Mouse (Mus musculus): ENCODE data around the gene Hba-x. TPM values are rescaled to one million over a fixed set of nuclear protein-coding genes. Genes with fewer than 3 reads are reported as not detected.

Hba-x gene
- 2,412 and 2,433 TPM in 2 replicates for polyA plus RNA-seq (2014; fragmentation: Nextera tagmentation; extraction: Ambion mirVana)

DNA sequence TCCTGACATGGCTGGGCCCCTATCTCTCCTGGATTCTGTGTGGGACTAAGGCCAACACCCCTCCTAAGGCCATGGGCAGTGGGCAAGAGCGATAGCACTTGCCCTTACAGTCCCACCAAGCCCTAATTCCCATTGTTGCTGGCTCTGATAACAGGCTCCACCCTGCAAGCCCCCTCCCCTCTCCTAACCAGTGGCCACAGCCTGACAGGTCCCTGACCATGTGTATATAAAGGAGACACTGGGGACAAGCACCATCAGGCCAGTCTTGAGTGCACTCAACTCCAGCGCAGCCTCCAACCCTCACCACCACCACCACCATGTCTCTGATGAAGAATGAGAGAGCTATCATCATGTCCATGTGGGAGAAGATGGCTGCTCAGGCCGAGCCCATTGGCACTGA is at the start of gene Hba-x:
TSS of gene Hba-x (plus strand) at position 54 of the 400 bp plus-strand sequence.
- no peak within 1 kb of the TSS for H3K9ac ChIP-seq (ENCODE audit: low read length)
- no peak within 1 kb of the TSS for H3K27ac ChIP-seq (ENCODE audit: low read depth, low read length)
- H3K27me3 ChIP-seq (ENCODE audit: control insufficient read depth, insufficient read depth, low read length): peaks cover 2% of the 10 kb centered on the region; the same call in 1 of the 2 replicates
- H3K4me3 ChIP-seq (ENCODE audit: low read depth, low read length): no peak within 1 kb of the TSS
- no peaks in the 10 kb centered on the region for H3K36me3 ChIP-seq (ENCODE audit: control insufficient read depth, insufficient read depth, low read length)
- H3K9me3 ChIP-seq (ENCODE audit: control insufficient read depth, low read length): no peaks in the 10 kb centered on the region
- WGBS: 65% methylated on average over 3 of the region's 3 CpGs
- no peak within 1 kb of the TSS for H3K4me2 ChIP-seq (ENCODE audit: low read depth)
- ATAC-seq (ENCODE audit: insufficient read depth, low FRiP score, low TSS enrichment) (no peak), DNase-seq (ENCODE audit: low spot score) (no peak)
- no peaks in the 10 kb centered on the region for H3K4me1 ChIP-seq (ENCODE audit: control insufficient read depth, insufficient read depth, low read length)

DNA sequence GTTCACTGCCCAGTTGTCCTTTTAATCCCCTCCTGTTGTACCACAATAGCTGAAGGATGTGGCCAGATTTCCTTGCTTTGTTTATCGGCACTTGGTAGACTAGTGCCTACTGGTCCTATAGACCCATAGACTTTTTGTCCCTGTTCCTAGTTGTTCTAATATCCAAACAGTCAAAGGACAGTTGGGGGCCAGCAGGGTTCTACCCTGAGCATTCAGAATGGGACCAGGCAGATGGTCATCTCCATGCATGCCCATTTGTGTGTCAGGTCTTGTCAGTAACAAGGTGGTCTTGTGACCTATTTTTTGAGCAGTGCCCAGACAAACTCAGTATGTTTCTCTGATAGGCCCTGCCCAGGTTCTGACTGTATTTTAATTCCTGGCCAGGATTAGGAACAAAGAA is 49.2 kb upstream of the Hba-x start:
- H3K27ac ChIP-seq (ENCODE audit: low read depth, low read length): no peak overlapping the region
- H3K4me3 ChIP-seq (ENCODE audit: low read depth, low read length): peak overlapping the region; percentile 67
- H3K4me2 ChIP-seq (ENCODE audit: low read depth): peak overlapping the region; percentile 79
- H3K4me1 ChIP-seq (ENCODE audit: control insufficient read depth, insufficient read depth, low read length): peaks cover 18% of the 10 kb centered on the region
- no peak for ATAC-seq (ENCODE audit: insufficient read depth, low FRiP score, low TSS enrichment)
- H3K27me3 ChIP-seq (ENCODE audit: control insufficient read depth, insufficient read depth, low read length): peaks cover 6% of the 10 kb centered on the region; the same call in 1 of the 2 replicates
- DNase-seq (ENCODE audit: low spot score): no peak
- H3K9ac ChIP-seq (ENCODE audit: low read length): peak overlapping the region; percentile 81
- 59% methylated on average over 1 of the region's 1 CpGs for WGBS
- H3K36me3 ChIP-seq (ENCODE audit: control insufficient read depth, insufficient read depth, low read length): peaks cover 6% of the 10 kb centered on the region
- H3K9me3 ChIP-seq (ENCODE audit: control insufficient read depth, low read length): no peaks in the 10 kb centered on the region

DNA sequence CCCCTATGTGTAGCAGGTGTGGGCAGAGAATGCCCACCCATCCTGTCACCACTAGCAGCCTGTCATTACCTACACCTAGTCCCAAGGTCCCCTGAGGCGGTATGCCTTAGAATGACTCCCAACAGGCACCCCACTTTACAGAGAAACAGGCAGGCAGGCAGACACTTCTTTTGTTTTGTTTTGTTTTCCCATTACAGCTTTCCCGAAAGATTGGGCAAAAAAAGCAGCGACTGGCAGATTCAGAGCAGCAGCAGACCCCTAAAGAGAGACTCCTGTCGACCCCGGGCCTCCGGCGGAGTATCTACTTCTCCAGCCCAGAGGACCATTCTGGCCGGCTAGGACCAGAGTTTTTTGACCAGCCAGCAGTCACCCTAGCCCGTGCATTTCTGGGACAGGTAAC is 48.6 kb upstream of the Hba-x start:
- ATAC-seq (ENCODE audit: insufficient read depth, low FRiP score, low TSS enrichment): no peak

DNA sequence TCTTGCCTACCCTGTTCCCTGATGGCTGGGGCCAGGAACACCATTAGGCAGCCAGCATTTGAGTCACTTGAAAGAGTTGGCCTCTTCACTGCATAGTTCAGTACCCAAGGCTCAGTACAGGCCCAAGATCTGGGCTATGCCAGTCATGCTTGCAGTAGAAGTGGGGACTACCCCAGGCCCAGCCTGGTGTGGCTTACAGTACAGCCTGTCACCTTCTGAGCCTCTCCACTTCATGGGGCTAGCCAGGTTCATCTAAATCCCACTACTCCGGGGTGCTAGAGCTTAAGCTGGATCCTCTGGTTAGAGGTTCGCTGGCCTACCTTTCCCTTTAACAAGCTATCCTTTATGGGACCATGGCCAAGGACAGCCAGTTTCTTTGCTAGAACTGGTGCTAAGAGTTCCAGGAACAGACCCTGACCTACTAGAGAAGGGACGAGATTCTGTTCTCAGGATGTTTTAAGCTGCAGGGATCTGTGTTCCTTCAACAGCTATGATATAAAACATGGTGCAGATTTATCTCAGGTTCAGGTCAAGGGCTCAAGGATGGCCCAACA is 47.8 kb upstream of the Hba-x start:
- H3K9ac ChIP-seq (ENCODE audit: low read length): no peak overlapping the region
- H3K4me1 ChIP-seq (ENCODE audit: control insufficient read depth, insufficient read depth, low read length): peaks cover 10% of the 10 kb centered on the region
- no peaks in the 10 kb centered on the region for H3K9me3 ChIP-seq (ENCODE audit: control insufficient read depth, low read length)
- peaks cover 6% of the 10 kb centered on the region for H3K36me3 ChIP-seq (ENCODE audit: control insufficient read depth, insufficient read depth, low read length)
- DNase-seq (ENCODE audit: low spot score) (no peak), ATAC-seq (ENCODE audit: insufficient read depth, low FRiP score, low TSS enrichment) (no peak)
- H3K27me3 ChIP-seq (ENCODE audit: control insufficient read depth, insufficient read depth, low read length): peaks cover 4% of the 10 kb centered on the region; the same call in 1 of the 2 replicates
- WGBS: 91% methylated on average over 3 of the region's 3 CpGs
- H3K4me2 ChIP-seq (ENCODE audit: low read depth): no peak overlapping the region
- H3K4me3 ChIP-seq (ENCODE audit: low read depth, low read length): no peak overlapping the region
- H3K27ac ChIP-seq (ENCODE audit: low read depth, low read length): no peak overlapping the region

More for the DNA sequence above, 48.6 kb upstream of the Hba-x start:
- peaks cover 13% of the 10 kb centered on the region for H3K4me1 ChIP-seq (ENCODE audit: control insufficient read depth, insufficient read depth, low read length)
- no peak overlapping the region for H3K4me2 ChIP-seq (ENCODE audit: low read depth)
- H3K9me3 ChIP-seq (ENCODE audit: control insufficient read depth, low read length): no peaks in the 10 kb centered on the region
- H3K4me3 ChIP-seq (ENCODE audit: low read depth, low read length): no peak overlapping the region
- no peak for DNase-seq (ENCODE audit: low spot score)
- H3K9ac ChIP-seq (ENCODE audit: low read length): no peak overlapping the region
- H3K36me3 ChIP-seq (ENCODE audit: control insufficient read depth, insufficient read depth, low read length): peaks cover 6% of the 10 kb centered on the region
- H3K27me3 ChIP-seq (ENCODE audit: control insufficient read depth, insufficient read depth, low read length): peaks cover 4% of the 10 kb centered on the region; the same call in 1 of the 2 replicates
- H3K27ac ChIP-seq (ENCODE audit: low read depth, low read length): no peak overlapping the region
- 95% methylated on average over 9 of the region's 9 CpGs for WGBS

DNA sequence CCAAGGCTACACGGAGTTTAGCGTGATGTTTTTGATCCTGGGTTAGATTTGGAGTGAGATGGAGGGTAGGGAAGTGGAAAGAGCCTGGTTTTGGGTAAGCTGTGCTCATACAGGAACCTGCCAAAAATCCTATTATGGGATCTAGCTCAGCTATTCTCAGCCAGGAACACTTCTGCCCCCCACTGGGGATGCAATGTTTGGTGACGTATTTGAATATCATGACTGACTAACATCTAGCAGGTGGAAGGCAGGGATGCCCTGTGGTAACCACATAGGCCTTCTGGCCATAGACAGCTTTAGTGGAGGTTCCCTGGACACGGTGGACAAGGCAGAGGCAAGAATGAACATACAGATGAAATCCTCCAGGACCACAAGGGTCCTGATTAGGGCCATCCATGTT is 46.0 kb upstream of the Hba-x start:
- no peaks in the 10 kb centered on the region for H3K27me3 ChIP-seq (ENCODE audit: control insufficient read depth, insufficient read depth, low read length)
- DNase-seq (ENCODE audit: low spot score): no peak
- no peak overlapping the region for H3K4me2 ChIP-seq (ENCODE audit: low read depth)
- no peaks in the 10 kb centered on the region for H3K9me3 ChIP-seq (ENCODE audit: control insufficient read depth, low read length)
- H3K9ac ChIP-seq (ENCODE audit: low read length): no peak overlapping the region
- no peak overlapping the region for H3K4me3 ChIP-seq (ENCODE audit: low read depth, low read length)
- H3K27ac ChIP-seq (ENCODE audit: low read depth, low read length): no peak overlapping the region
- H3K36me3 ChIP-seq (ENCODE audit: control insufficient read depth, insufficient read depth, low read length): peaks cover 6% of the 10 kb centered on the region
- WGBS: 83% methylated on average over 4 of the region's 4 CpGs
- H3K4me1 ChIP-seq (ENCODE audit: control insufficient read depth, insufficient read depth, low read length): peaks cover 7% of the 10 kb centered on the region
- ATAC-seq (ENCODE audit: insufficient read depth, low FRiP score, low TSS enrichment): no peak

- Histone ChIP-seq H3K36me3 (ENCODE audit: control insufficient read depth, insufficient read depth, low read length) (peaks cover 6% of the 10 kb centered on the region), H3K9ac (ENCODE audit: low read length) (no peak overlapping the region), H3K4me1 (ENCODE audit: control insufficient read depth, insufficient read depth, low read length) (peaks cover 7% of the 10 kb centered on the region), H3K9me3 (ENCODE audit: control insufficient read depth, low read length) (no peaks in the 10 kb centered on the region), H3K27me3 (ENCODE audit: control insufficient read depth, insufficient read depth, low read length) (no peaks in the 10 kb centered on the region), H3K4me3 (ENCODE audit: low read depth, low read length) (no peak overlapping the region), H3K4me2 (ENCODE audit: low read depth) (no peak overlapping the region), H3K27ac (ENCODE audit: low read depth, low read length) (no peak overlapping the region)
- DNase-seq (ENCODE audit: low spot score) (no peak), ATAC-seq (ENCODE audit: insufficient read depth, low FRiP score, low TSS enrichment) (no peak)
- 96% methylated on average over 2 of the region's 2 CpGs for WGBS
Measured at GRCm38 (mm10) chr11:32231125-32231524, 45.1 kb upstream of the Hba-x start.

- Histone ChIP-seq H3K4me3 (ENCODE audit: low read depth, low read length) (no peak overlapping the region), H3K4me1 (ENCODE audit: control insufficient read depth, insufficient read depth, low read length) (no peaks in the 10 kb centered on the region), H3K9ac (ENCODE audit: low read length) (no peak overlapping the region), H3K36me3 (ENCODE audit: control insufficient read depth, insufficient read depth, low read length) (peaks cover 6% of the 10 kb centered on the region), H3K9me3 (ENCODE audit: control insufficient read depth, low read length) (no peaks in the 10 kb centered on the region), H3K27me3 (ENCODE audit: control insufficient read depth, insufficient read depth, low read length) (no peaks in the 10 kb centered on the region), H3K27ac (ENCODE audit: low read depth, low read length) (no peak overlapping the region), H3K4me2 (ENCODE audit: low read depth) (no peak overlapping the region)
- WGBS: 79% methylated on average over 10 of the region's 10 CpGs
- ATAC-seq (ENCODE audit: insufficient read depth, low FRiP score, low TSS enrichment) (no peak), DNase-seq (ENCODE audit: low spot score) (no peak)
Measured at GRCm38 (mm10) chr11:32232848-32233247, 43.4 kb upstream of the Hba-x start.

- Histone ChIP-seq H3K4me2 (ENCODE audit: low read depth) (no peak overlapping the region), H3K9me3 (ENCODE audit: control insufficient read depth, low read length) (no peaks in the 10 kb centered on the region), H3K27ac (ENCODE audit: low read depth, low read length) (no peak overlapping the region), H3K36me3 (ENCODE audit: control insufficient read depth, insufficient read depth, low read length) (peaks cover 6% of the 10 kb centered on the region), H3K4me3 (ENCODE audit: low read depth, low read length) (no peak overlapping the region), H3K4me1 (ENCODE audit: control insufficient read depth, insufficient read depth, low read length) (no peaks in the 10 kb centered on the region), H3K27me3 (ENCODE audit: control insufficient read depth, insufficient read depth, low read length) (no peaks in the 10 kb centered on the region), H3K9ac (ENCODE audit: low read length) (no peak overlapping the region)
- WGBS: 92% methylated on average over 3 of the region's 3 CpGs
- no peak for DNase-seq (ENCODE audit: low spot score)
- no peak for ATAC-seq (ENCODE audit: insufficient read depth, low FRiP score, low TSS enrichment)
Measured at GRCm38 (mm10) chr11:32233895-32234294, 42.3 kb upstream of the Hba-x start.

GRCm38 (mm10) chr11:32234816-32235485 is 41.2 kb upstream of the Hba-x start:
- Histone ChIP-seq H3K9me3 (ENCODE audit: control insufficient read depth, low read length) (no peaks in the 10 kb centered on the region), H3K27ac (ENCODE audit: low read depth, low read length) (no peak overlapping the region), H3K27me3 (ENCODE audit: control insufficient read depth, insufficient read depth, low read length) (no peaks in the 10 kb centered on the region), H3K4me2 (ENCODE audit: low read depth) (no peak overlapping the region), H3K4me1 (ENCODE audit: control insufficient read depth, insufficient read depth, low read length) (no peaks in the 10 kb centered on the region), H3K4me3 (ENCODE audit: low read depth, low read length) (no peak overlapping the region), H3K9ac (ENCODE audit: low read length) (no peak overlapping the region), H3K36me3 (ENCODE audit: control insufficient read depth, insufficient read depth, low read length) (peaks cover 6% of the 10 kb centered on the region)
- ATAC-seq (ENCODE audit: insufficient read depth, low FRiP score, low TSS enrichment): no peak
- no peak for DNase-seq (ENCODE audit: low spot score)
- WGBS: 95% methylated on average over 6 of the region's 6 CpGs

All from neural tube, embryonic 11.5 days (tissue).